Mouse (Mus musculus) gastrocnemius, postnatal 25 days (tissue): ENCODE results near the gene Hhip. TPM values are rescaled to one million over a fixed set of nuclear protein-coding genes. Genes with fewer than 3 reads are reported as not detected.

ENCODE experiments used
- DNase-seq: peaks from one replicate; pipeline ENCODE4 v3.0.0; 2022
- long read RNA-seq, 2 experiments: library from polyadenylated mRNA; stranded (forward); transcript quantifications; one replicate each; pipeline ENCODE4 v2.0.0; 2021
- total RNA-seq, 2 experiments: library from RNA; stranded (reverse); gene quantifications; 1 replicate in 1 of 2; 2 replicates in 1 of 2; pipeline ENCODE4 v1.2.3; 2021

The Hhip gene
- total RNA-seq = under 1 TPM; 0.49 to 0.99 TPM
- long read RNA-seq, experiment 1 = 0 reads
- long read RNA-seq, experiment 2 = 0 reads

- peak; percentile 10 for DNase-seq
Measured at GRCm38 (mm10) chr8:80057198-80058174, at the start of gene Hhip. Hhip (minus strand) TSS chr8:80058006.

GRCm38 (mm10) chr8:80087021-80087420, 29.2 kb upstream of the Hhip start:
- DNase-seq = no peak

GRCm38 (mm10) chr8:80058193-80058592, 387 bp upstream of the Hhip start:
- no peak for DNase-seq

GRCm38 (mm10) chr8:80056331-80057070, 1.3 kb downstream of the Hhip start:
- no peak for DNase-seq

- DNase-seq = no peak
Measured at GRCm38 (mm10) chr8:80055777-80056176, 2.0 kb downstream of the Hhip start.

GRCm38 (mm10) chr8:80055094-80055493, 2.7 kb downstream of the Hhip start:
- DNase-seq = no peak

GRCm38 (mm10) chr8:80054216-80054615, 3.6 kb downstream of the Hhip start:
- no peak for DNase-seq

- DNase-seq = no peak
Measured at GRCm38 (mm10) chr8:80052838-80053237, 5.0 kb downstream of the Hhip start.

- DNase-seq = no peak
Measured at GRCm38 (mm10) chr8:80051494-80051893, 6.3 kb downstream of the Hhip start.

- DNase-seq = no peak
Measured at GRCm38 (mm10) chr8:80049256-80050005, 8.4 kb downstream of the Hhip start.

GRCm38 (mm10) chr8:80048256-80048655, 9.6 kb downstream of the Hhip start:
- DNase-seq = no peak

GRCm38 (mm10) chr8:80037644-80038253, 20.1 kb downstream of the Hhip start:
- DNase-seq = no peak

GRCm38 (mm10) chr8:80032604-80033003, 25.2 kb downstream of the Hhip start:
- DNase-seq = no peak

GRCm38 (mm10) chr8:80031330-80032293, 26.2 kb downstream of the Hhip start:
- DNase-seq = no peak

GRCm38 (mm10) chr8:80029631-80030030, 28.2 kb downstream of the Hhip start:
- DNase-seq = no peak

GRCm38 (mm10) chr8:80020469-80020868, 37.3 kb downstream of the Hhip start:
- no peak for DNase-seq

- no peak for DNase-seq
Measured at GRCm38 (mm10) chr8:80015818-80016217, 42.0 kb downstream of the Hhip start.

- no peak for DNase-seq
Measured at GRCm38 (mm10) chr8:80004421-80004820, 53.4 kb downstream of the Hhip start.

- DNase-seq = no peak
Measured at GRCm38 (mm10) chr8:80002313-80002712, 55.5 kb downstream of the Hhip start.

GRCm38 (mm10) chr8:79995075-79995474, 62.7 kb downstream of the Hhip start:
- no peak for DNase-seq

- no peak for DNase-seq
Measured at GRCm38 (mm10) chr8:79993507-79993906, 64.3 kb downstream of the Hhip start.
